Mouse (Mus musculus) urinary bladder, postnatal 10 days (tissue): Measurements from ENCODE around the gene Crk.

ENCODE experiments used
- DNase-seq: peaks from one replicate; pipeline ENCODE4 v3.0.0; 2022; ENCODE audit warnings: low spot score

Gene Crk

DNA sequence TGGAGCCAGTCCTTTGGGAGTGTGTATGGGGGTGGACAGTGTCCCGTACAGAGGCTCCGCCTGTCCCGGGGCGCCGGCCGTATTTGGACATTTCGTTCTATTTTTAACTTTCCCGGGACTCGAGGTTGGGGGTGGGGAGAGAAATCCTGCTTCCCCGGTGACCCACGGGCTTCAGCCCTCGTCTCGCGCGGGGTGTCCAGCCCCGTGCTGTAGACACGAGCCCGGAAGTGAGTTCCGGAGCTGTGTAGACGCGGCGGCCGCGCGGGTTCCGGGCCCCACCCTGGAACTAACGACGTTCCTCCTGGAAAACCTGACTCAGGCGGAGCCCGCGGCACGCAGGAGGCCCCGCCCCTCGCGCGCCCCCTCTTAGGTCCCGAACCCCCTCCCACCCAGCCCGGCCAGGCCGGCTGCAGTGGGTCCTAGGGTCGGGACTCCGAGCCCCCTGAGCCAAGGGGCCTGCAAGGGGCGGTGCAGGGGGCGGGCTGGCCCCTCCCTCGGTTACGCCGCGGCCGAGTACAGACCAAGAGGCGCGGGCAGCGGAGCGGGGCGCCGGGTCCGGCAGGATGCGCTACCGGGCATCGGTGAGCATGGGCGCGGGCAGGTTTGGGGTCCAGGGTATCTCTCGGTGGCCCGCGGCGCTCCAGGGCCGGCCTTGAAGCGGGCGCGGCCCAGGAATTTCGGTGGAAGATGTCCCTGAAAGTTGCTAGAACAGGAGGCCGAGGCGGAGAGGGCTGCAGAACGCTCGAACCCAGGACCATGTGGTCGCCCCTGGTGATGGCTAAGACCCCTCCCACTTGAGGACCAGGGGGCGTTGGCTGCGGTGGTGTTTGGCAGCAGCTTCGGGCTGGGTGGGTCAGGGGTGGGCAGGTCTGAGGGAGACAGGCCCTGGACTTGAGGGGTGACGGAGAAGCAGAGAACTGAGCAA, 23.2 kb upstream of the Crk start:
- DNase-seq: peak; percentile 46

GRCm38 (mm10) chr11:75656621-75657590, 22.2 kb upstream of the Crk start:
- DNase-seq: no peak

DNA sequence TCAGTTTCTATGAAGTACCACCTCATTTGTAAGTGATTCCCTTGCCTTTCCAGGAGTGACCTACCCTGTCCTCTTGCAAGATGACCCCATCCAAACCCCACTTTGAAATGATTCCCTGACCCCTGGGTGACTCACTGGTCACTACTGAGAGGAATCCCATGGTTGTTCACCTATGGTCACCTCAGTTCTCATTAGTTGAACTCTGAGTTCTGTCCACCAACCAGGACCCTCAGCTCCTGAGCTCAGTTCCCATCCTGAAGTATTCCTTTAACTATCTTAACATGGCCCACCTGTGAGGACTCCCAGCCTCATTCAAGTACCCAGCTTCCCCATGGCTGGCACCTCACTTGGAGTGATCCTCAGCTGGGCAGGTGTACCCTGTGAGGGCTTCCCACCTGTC, 21.2 kb upstream of the Crk start:
- no peak for DNase-seq

GRCm38 (mm10) chr11:75658311-75658710, 20.7 kb upstream of the Crk start:
- no peak for DNase-seq

DNA sequence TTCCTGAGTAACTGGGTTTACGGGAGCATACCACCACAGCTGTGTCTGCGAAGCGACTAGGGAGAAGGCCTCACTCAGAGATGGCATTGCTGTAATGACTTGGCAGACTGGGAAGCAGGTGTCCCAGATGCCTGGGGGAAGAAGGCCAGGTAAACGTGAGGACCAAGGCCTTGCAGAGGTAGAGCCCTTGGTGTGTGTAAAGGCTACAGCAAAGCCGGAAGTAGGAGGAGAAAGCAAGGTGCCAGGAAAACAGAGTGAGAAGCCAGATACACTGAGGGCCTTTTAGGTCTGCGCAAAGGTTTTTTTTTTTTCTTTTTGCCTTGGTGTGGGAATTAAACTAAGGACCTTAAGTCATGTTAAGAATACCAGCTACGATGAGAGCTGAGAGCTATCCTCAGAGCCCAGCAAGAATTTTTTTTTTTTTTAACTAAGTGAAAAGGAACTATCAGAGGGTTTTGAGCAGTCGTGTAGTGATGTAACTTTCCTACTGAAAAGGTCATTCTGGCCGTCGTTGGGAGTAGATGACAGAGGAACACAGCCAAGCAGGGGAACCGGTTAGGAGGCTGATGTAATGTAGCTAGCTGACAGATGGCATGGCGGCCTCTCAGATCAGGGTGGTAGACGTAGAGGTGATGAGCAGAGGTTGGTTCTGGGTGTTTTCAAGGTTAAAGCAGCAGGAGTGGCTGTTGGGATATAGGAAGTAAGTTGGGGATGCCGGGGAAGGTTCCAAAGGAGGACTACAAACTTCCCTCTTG, 19.9 kb upstream of the Crk start:
- DNase-seq: no peak

DNA sequence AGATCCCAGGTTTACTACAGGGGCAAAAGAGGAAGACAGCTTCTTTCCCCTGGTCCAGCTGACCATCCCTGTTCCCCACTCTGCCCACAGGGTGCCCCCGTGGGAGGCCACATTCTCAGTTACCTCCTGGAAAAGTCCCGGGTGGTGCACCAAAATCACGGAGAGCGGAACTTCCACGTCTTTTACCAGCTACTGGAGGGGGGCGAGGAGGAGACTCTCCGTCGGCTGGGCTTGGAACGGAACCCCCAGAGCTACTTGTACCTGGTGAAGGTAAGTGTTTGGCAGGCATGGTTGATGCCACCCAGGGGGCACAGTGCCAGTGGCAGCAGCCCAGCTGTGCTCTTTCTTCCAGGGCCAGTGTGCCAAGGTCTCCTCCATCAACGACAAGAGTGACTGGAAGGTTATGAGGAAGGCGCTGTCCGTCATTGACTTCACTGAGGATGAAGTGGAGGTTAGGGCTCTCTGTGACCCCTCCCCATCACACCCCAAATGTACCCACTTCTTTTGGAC, 18.9 kb upstream of the Crk start:
- DNase-seq: no peak

DNA sequence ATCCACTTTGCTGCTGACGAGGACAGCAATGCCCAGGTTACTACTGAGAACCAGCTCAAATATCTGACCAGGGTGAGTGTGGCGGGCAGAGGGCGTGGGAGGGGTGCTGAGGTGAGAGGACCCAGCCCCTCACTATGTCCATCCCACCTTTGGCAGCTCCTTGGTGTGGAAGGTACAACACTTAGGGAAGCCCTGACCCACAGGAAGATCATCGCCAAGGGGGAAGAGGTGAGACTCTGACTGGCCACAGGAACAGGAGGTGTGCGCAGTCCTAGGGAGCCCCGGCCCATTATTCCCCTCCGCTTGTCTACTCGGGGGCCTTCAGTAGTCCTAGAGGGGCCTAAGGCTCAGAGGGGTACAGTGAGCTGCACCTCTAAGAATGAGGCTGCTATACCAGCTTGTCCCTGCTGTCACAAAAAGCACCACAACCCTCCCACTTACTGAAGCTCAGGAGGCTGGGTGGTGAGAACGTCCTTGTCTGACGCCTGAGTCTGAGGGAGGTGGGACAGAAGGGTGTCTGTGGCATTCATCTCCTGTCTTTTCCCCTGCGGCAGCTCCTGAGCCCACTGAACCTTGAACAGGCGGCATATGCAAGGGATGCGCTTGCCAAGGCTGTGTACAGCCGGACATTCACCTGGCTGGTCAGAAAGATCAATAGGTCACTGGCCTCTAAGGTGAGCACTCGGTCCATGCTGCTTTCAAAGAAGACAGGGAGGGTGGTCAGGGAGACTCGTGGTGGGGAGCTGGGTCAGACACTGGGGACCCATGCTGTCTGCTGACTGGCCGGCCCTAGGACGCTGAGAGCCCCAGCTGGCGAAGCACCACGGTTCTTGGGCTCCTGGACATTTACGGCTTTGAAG, 17.9 kb upstream of the Crk start:
- no peak for DNase-seq

GRCm38 (mm10) chr11:75662131-75662530, 16.9 kb upstream of the Crk start:
- DNase-seq: no peak

DNA sequence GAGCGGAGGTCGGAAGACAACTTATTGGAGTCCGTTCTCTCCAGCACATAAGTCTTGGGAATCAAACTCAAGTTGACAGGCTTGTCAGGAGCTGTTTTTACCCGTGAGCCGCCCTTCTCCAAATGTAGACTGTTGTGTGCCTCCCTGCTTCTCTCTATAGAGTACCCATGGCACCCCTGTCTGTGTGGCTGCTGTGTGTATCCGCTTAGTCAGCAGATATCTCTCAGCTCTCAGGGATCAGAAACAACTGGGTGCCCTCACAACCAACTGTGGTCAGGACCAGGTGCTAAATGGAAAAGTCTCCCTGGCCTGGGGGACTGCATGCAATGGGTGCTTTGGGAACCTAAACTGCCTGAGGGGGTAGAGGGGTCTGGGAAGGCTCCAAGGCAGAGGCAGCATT, 12.8 kb upstream of the Crk start:
- no peak for DNase-seq

GRCm38 (mm10) chr11:75668621-75669020, 10.4 kb upstream of the Crk start:
- no peak for DNase-seq

- DNase-seq: no peak
These were observed 9.7 kb upstream of the Crk start for GRCm38 (mm10) chr11:75669176-75669852.

GRCm38 (mm10) chr11:75669853-75670200, 9.2 kb upstream of the Crk start:
- DNase-seq: no peak

GRCm38 (mm10) chr11:75671426-75672180, 7.5 kb upstream of the Crk start:
- no peak for DNase-seq

DNA sequence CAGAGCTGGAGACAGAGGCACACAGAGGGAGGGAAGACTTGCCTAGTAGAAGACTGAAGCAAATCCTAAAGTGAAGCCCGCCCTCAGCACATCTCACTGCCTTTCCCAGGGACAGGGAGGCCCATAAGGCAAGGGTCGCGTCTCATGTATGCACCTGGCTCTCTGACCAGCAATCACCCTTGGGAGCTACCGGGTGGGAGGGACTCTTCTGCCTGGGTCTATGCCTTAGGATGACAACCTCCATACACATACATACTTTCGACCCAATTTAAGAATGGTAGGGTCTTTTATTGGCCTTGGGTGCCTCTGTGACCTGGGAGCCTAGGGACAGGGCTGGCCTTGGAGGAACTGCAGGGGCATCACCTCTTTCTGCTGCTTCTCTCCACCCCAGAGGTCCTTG, 5.6 kb upstream of the Crk start:
- DNase-seq: no peak

GRCm38 (mm10) chr11:75674875-75675274, 4.2 kb upstream of the Crk start:
- no peak for DNase-seq

GRCm38 (mm10) chr11:75677881-75678746, 945 bp upstream of the Crk start:
- no peak for DNase-seq

GRCm38 (mm10) chr11:75679439-75680171, 546 bp downstream of the Crk start:
- DNase-seq: no peak

- DNase-seq: no peak
These were observed 5.4 kb downstream of the Crk start for GRCm38 (mm10) chr11:75684462-75684861.
